Mouse (Mus musculus) embryonic facial prominence, embryonic 11.5 days (tissue): ENCODE results near the gene Sytl2. TPM values are rescaled to one million over a fixed set of nuclear protein-coding genes. Genes with fewer than 3 reads are reported as not detected.
A peak's percentile ranks its signal among the peaks of the same experiment; 100 is the strongest.

ENCODE experiments used
- ATAC-seq: fragments of 200-750 bp; cut with Nextera tagmentation; replicated peaks from 2 replicates; pipeline ENCODE4 v1.8.0; 2017; ENCODE audit warnings: low read depth; ENCODE audit not compliant: insufficient number of reproducible peaks, low FRiP score, low TSS enrichment
- DNase-seq: peaks from one replicate; pipeline ENCODE4 v3.0.0-alpha.2; 2015; ENCODE audit warnings: low spot score
- H3K27ac ChIP-seq: fragments of 300-500 bp; sonication (generic); replicated peaks from 2 replicates; pipeline ENCODE4 v1.5.1; 2014; ENCODE audit warnings: mild to moderate bottlenecking, low read depth, low read length, control low read depth
- H3K27me3 ChIP-seq: fragments of 300-500 bp; sonication (generic); 2 replicates; pipeline ENCODE4 v1.6.1; 2014; ENCODE audit warnings: mild to moderate bottlenecking, low read length, moderate library complexity, mixed read lengths; ENCODE audit not compliant: control insufficient read depth, insufficient read depth
- H3K36me3 ChIP-seq: fragments of 300-500 bp; sonication (generic); replicated peaks from 2 replicates; pipeline ENCODE4 v1.6.1; 2014; ENCODE audit warnings: low read depth, mild to moderate bottlenecking, low read length, moderate library complexity, mixed read lengths; ENCODE audit not compliant: control insufficient read depth, insufficient read depth
- H3K4me1 ChIP-seq: fragments of 300-500 bp; sonication (generic); 2 replicates; pipeline ENCODE4 v1.6.1; 2014; ENCODE audit warnings: low read length, mixed read lengths; ENCODE audit not compliant: control insufficient read depth, insufficient read depth
- H3K4me2 ChIP-seq: fragments of 300-500 bp; sonication (generic); 2 replicates; pipeline ENCODE4 v1.6.1; 2014; ENCODE audit warnings: low read depth, mild to moderate bottlenecking, control low read depth, low read length, moderate library complexity
- H3K4me3 ChIP-seq: fragments of 300-500 bp; sonication (generic); 2 replicates; pipeline ENCODE4 v1.5.1; 2014; ENCODE audit warnings: low read depth, low read length, control low read depth
- H3K9ac ChIP-seq: fragments of 300-500 bp; sonication (generic); replicated peaks from 2 replicates; pipeline ENCODE4 v1.6.1; 2014; ENCODE audit warnings: mild to moderate bottlenecking, control low read depth, low read length
- H3K9me3 ChIP-seq: fragments of 300-500 bp; sonication (generic); replicated peaks from 2 replicates; pipeline ENCODE4 v1.6.1; 2016; ENCODE audit warnings: mild to moderate bottlenecking, low read length, inconsistent platforms, mixed read lengths; ENCODE audit not compliant: control insufficient read depth
- WGBS: fragments of 180-500 bp; shearing (Covaris S2); extraction: QIAGEN DNeasy Blood & Tissue Kit; methylation state at CpG from one replicate; pipeline ENCODE4 v1.1.7; 2014; 5-methylcytosine and 5-hydroxymethylcytosine counted together
- polyA plus RNA-seq: library from polyadenylated mRNA; unstranded; fragments of >200 nt; fragmentation: Nextera tagmentation; extraction: Ambion mirVana; gene quantifications from 2 replicates; pipeline ENCODE4 v1.2.1, GENCODE M21; 2014

Gene Sytl2
- polyA plus RNA-seq, 1 experiment from 2014 or later, result 5.2 TPM

GRCm38 (mm10) chr7:90442518-90443080 lies 140.5 kb downstream of the Sytl2 start, which contains the start of gene Crebzf:
Gene Crebzf, plus strand, starts transcription at chr7:90442729.
- ATAC-seq, result peak; percentile 95
- 1% methylated on average over 51 of the region's 54 CpGs for whole genome bisulfite sequencing

DNA sequence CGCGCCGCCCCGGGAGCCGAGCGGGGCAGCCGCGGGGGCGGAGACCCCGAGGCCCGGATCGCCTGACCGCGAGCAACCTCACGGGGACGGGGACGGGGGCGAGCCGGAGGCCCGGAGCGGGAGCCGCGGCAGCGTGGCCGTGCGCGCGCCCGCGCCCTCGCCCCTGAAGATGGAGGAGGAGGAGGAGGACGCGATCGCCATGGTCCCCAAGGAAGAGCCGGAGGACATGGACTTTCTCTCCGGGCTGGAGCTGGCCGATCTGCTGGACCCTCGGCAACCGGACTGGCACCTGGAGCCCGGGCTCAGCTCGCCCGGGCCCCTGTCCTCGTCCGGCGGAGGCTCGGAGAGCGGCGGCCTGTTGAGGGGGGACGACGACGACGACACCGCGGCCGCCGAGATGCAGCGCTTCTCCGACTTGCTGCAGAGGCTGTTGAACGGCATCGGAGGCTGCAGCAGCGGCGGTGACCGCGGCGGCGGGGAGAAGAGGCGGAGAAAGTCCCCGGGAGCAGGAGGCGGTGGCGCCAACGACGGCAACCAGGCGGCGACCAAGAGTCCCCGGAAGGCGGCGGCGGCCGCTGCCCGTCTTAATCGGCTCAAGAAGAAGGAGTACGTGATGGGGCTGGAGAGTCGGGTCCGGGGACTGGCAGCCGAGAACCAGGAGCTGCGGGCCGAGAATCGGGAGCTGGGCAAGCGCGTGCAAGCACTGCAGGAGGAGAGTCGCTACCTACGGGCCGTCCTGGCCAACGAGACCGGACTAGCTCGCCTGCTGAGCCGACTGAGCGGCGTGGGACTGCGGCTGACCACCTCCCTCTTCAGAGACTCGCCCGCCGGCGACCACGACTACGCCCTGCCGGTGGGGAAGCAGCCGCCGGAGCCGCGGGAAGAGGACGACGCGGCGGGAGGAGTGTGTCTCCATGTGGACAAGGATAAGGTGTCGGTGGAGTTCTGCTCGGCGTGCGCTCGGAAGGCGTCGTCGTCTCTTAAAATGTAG lies 141.3 kb downstream of the Sytl2 start:
- DNase-seq, result peak; percentile 74
- peak overlapping the region; percentile 61 for H3K4me2 ChIP-seq
- peak overlapping the region; percentile 97 for H3K27ac ChIP-seq
- no peaks in the 10 kb centered on the region for H3K36me3 ChIP-seq
- peak overlapping the region; percentile 97 for H3K4me3 ChIP-seq
- WGBS, result under 1% methylated on average over 110 of the region's 123 CpGs
- H3K27me3 ChIP-seq, result no peaks in the 10 kb centered on the region
- no peaks in the 10 kb centered on the region for H3K9me3 ChIP-seq
- peak; percentile 80 for ATAC-seq
- peak overlapping the region; percentile 99 for H3K9ac ChIP-seq
- no peaks in the 10 kb centered on the region for H3K4me1 ChIP-seq

More at GRCm38 (mm10) chr7:90442518-90443080, 140.5 kb downstream of the Sytl2 start, which contains the start of gene Crebzf:
- no peaks in the 10 kb centered on the region for H3K9me3 ChIP-seq
- no peaks in the 10 kb centered on the region for H3K4me1 ChIP-seq
- peak; percentile 99 for DNase-seq
- H3K27me3 ChIP-seq, result no peaks in the 10 kb centered on the region
- peak within 1 kb of the TSS; percentile 97 for H3K4me3 ChIP-seq
- peak within 1 kb of the TSS; percentile 97 for H3K27ac ChIP-seq
- peak within 1 kb of the TSS; percentile 61 for H3K4me2 ChIP-seq
- peak within 1 kb of the TSS; percentile 99 for H3K9ac ChIP-seq
- H3K36me3 ChIP-seq, result no peaks in the 10 kb centered on the region

DNA sequence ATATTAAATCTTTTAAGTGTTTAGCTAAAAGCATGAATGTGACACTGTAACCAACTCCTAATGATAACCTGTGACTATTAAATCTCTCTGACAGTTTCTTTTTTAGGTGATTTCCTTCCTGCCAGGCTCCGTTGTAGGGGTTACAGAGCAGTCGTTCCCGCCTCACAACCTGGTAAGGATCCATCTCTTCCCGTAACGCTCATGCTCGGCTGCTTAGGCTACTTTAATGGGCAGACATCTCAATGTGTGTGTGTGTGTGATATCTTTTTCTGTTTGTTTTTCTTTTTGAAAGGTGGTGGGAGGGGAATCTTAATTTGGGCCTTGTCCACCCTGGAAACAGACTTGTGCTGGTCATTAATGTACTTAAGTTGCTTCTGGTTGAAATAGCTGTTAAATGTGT lies 142.2 kb downstream of the Sytl2 start:
- Histone ChIP-seq H3K4me2 (peak overlapping the region; percentile 61), H3K9me3 (no peaks in the 10 kb centered on the region), H3K27me3 (no peaks in the 10 kb centered on the region), H3K4me3 (peak overlapping the region; percentile 97), H3K27ac (no peak overlapping the region; the same call in 1 of the 2 replicates), H3K4me1 (no peaks in the 10 kb centered on the region), H3K36me3 (no peaks in the 10 kb centered on the region), H3K9ac (peak overlapping the region; percentile 99)
- no peak for ATAC-seq
- WGBS, result under 1% methylated on average over 6 of the region's 6 CpGs
- DNase-seq, result peak; percentile 7

DNA sequence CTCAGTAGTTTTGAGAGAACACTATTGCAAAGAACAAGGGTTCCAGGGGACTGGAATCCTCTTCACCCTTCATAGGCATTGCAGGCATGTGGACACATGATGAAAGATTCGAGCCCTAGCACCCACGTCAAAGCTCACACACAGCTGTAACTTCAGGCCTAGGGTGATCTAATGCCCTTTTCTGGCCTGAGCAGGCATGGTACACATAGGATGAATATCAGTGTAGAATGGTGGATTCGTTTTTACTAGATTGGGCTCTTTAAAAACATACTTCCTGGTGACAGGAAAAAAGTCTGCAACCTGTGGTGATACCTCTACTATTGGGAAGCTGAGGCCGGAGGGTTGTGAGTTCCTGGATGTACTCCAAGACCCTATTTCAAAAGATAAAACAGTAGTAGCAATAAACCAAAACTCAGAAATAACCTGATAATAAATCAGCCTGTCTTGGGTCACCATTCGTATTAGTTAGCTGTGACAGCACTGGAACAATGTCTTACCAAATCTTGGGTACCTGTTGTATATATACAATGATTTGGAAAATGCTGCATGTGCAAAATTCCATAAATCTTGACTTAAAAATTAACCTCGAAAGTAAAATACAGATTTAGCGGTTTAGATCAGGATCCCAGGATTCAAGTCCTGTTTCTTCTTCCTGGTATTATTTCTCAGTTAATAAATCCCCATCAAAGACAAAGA lies 154.2 kb downstream of the Sytl2 start:
- WGBS, result 37% methylated on average over 7 of the region's 7 CpGs
- Histone ChIP-seq H3K36me3 (peaks cover 2% of the 10 kb centered on the region), H3K4me3 (peak overlapping the region; percentile 68), H3K4me2 (peak overlapping the region; percentile 61), H3K4me1 (no peaks in the 10 kb centered on the region; the same call in 1 of the 2 replicates), H3K9ac (peak overlapping the region; percentile 76; the same call in 1 of the 2 replicates), H3K27ac (no peak overlapping the region), H3K27me3 (no peaks in the 10 kb centered on the region), H3K9me3 (no peaks in the 10 kb centered on the region)
- no peak for DNase-seq
- no peak for ATAC-seq

GRCm38 (mm10) chr7:90456845-90457468 lies 154.9 kb downstream of the Sytl2 start, which contains the start of gene Tmem126a:
Gene Tmem126a, minus strand, starts transcription at chr7:90457229.
- peak; percentile 96 for ATAC-seq
- peaks cover 2% of the 10 kb centered on the region for H3K36me3 ChIP-seq
- H3K4me2 ChIP-seq, result peak within 1 kb of the TSS; percentile 61
- H3K4me3 ChIP-seq, result peak within 1 kb of the TSS; percentile 68
- H3K27me3 ChIP-seq, result no peaks in the 10 kb centered on the region
- WGBS, result under 1% methylated on average over 41 of the region's 41 CpGs
- H3K27ac ChIP-seq, result peak within 1 kb of the TSS; percentile 79
- H3K4me1 ChIP-seq, result no peaks in the 10 kb centered on the region; the same call in 1 of the 2 replicates
- H3K9me3 ChIP-seq, result no peaks in the 10 kb centered on the region
- H3K9ac ChIP-seq, result peak within 1 kb of the TSS; percentile 76
- DNase-seq, result peak; percentile 92

- Histone ChIP-seq H3K36me3 (peaks cover 2% of the 10 kb centered on the region), H3K4me3 (peak overlapping the region; percentile 68), H3K27ac (peak overlapping the region; percentile 79), H3K9ac (peak overlapping the region; percentile 76), H3K9me3 (no peaks in the 10 kb centered on the region), H3K4me1 (no peaks in the 10 kb centered on the region; the same call in 1 of the 2 replicates), H3K27me3 (no peaks in the 10 kb centered on the region), H3K4me2 (peak overlapping the region; percentile 61)
- 17% methylated on average over 10 of the region's 10 CpGs for WGBS
- DNase-seq (peak; percentile 65), ATAC-seq (peak; percentile 71)
These were observed 155.5 kb downstream of the Sytl2 start for GRCm38 (mm10) chr7:90457517-90457916.
